Mouse (Mus musculus): Measurements from ENCODE around the gene Swt1. TPM values are rescaled to one million over a fixed set of nuclear protein-coding genes. Genes with fewer than 3 reads are reported as not detected.

The Swt1 gene
- polyA plus RNA-seq, 1 experiment = 21.6 TPM

GRCm38 (mm10) chr1:151450851-151451250, 22.6 kb upstream of the Swt1 start:
- no peak for DNase-seq
- WGBS = 97% methylated on average over 1 of the region's 2 CpGs
- Histone ChIP-seq H3K4me1 (ENCODE audit: control insufficient read depth, insufficient read depth, low read length) (no peaks in the 10 kb centered on the region), H3K27ac (ENCODE audit: insufficient read depth, low read length) (no peak overlapping the region), H3K4me3 (replicated peaks; ENCODE audit: insufficient read depth, low read depth, low read length) (no peak overlapping the region), H3K27me3 (ENCODE audit: control insufficient read depth, insufficient read depth, low read length) (no peaks in the 10 kb centered on the region)
- TF ChIP-seq POLR2A (IDR thresholded peaks at IDR 0.05; ENCODE audit: borderline replicate concordance, insufficient read depth, low read length) = no peak
- no peak for TF ChIP-seq CTCF (IDR thresholded peaks at IDR 0.05; ENCODE audit: borderline replicate concordance, insufficient read depth, low read depth, low read length)

GRCm38 (mm10) chr1:151449866-151450265, 21.6 kb upstream of the Swt1 start:
- H3K27ac ChIP-seq (ENCODE audit: insufficient read depth, low read length) = no peak overlapping the region
- TF ChIP-seq POLR2A (IDR thresholded peaks at IDR 0.05; ENCODE audit: borderline replicate concordance, insufficient read depth, low read length) = no peak
- no peak for TF ChIP-seq CTCF (IDR thresholded peaks at IDR 0.05; ENCODE audit: borderline replicate concordance, insufficient read depth, low read depth, low read length)
- H3K4me3 ChIP-seq (replicated peaks; ENCODE audit: insufficient read depth, low read depth, low read length) = no peak overlapping the region
- no peaks in the 10 kb centered on the region for H3K4me1 ChIP-seq (ENCODE audit: control insufficient read depth, insufficient read depth, low read length)
- H3K27me3 ChIP-seq (ENCODE audit: control insufficient read depth, insufficient read depth, low read length) = no peaks in the 10 kb centered on the region
- DNase-seq = peak; percentile 15 to 56
- WGBS = 17% methylated on average over 10 of the region's 10 CpGs

GRCm38 (mm10) chr1:151435431-151435830, 7.2 kb upstream of the Swt1 start:
- Histone ChIP-seq H3K27me3 (ENCODE audit: control insufficient read depth, insufficient read depth, low read length) (no peaks in the 10 kb centered on the region), H3K4me3 (replicated peaks; ENCODE audit: insufficient read depth, low read depth, low read length) (no peak overlapping the region), H3K4me1 (ENCODE audit: control insufficient read depth, insufficient read depth, low read length) (no peaks in the 10 kb centered on the region), H3K27ac (ENCODE audit: insufficient read depth, low read length) (no peak overlapping the region)
- DNase-seq = no peak
- WGBS = 89% methylated on average over 6 of the region's 6 CpGs
- TF ChIP-seq CTCF (IDR thresholded peaks at IDR 0.05; ENCODE audit: borderline replicate concordance, insufficient read depth, low read depth, low read length) (no peak), POLR2A (IDR thresholded peaks at IDR 0.05; ENCODE audit: borderline replicate concordance, insufficient read depth, low read length) (no peak)

- TF ChIP-seq CTCF (IDR thresholded peaks at IDR 0.05; ENCODE audit: borderline replicate concordance, insufficient read depth, low read depth, low read length) = no peak
- no peak for TF ChIP-seq POLR2A (IDR thresholded peaks at IDR 0.05; ENCODE audit: borderline replicate concordance, insufficient read depth, low read length)
- H3K4me3 ChIP-seq (replicated peaks; ENCODE audit: insufficient read depth, low read depth, low read length) = peak overlapping the region; percentile 87
- H3K27me3 ChIP-seq (ENCODE audit: control insufficient read depth, insufficient read depth, low read length) = no peaks in the 10 kb centered on the region
- no peak overlapping the region for H3K27ac ChIP-seq (ENCODE audit: insufficient read depth, low read length)
- DNase-seq = no peak
- no peaks in the 10 kb centered on the region for H3K4me1 ChIP-seq (ENCODE audit: control insufficient read depth, insufficient read depth, low read length)
- WGBS = 23% methylated on average over 9 of the region's 9 CpGs
Measured at GRCm38 (mm10) chr1:151429316-151429715, 1.1 kb upstream of the Swt1 start.

GRCm38 (mm10) chr1:151427888-151428262, 380 bp downstream of the Swt1 start:
- TF ChIP-seq CTCF (IDR thresholded peaks at IDR 0.05; ENCODE audit: borderline replicate concordance, insufficient read depth, low read depth, low read length) = no peak
- DNase-seq = no peak
- Histone ChIP-seq H3K4me1 (ENCODE audit: control insufficient read depth, insufficient read depth, low read length) (no peaks in the 10 kb centered on the region), H3K4me3 (replicated peaks; ENCODE audit: insufficient read depth, low read depth, low read length) (peak overlapping the region; percentile 72), H3K27me3 (ENCODE audit: control insufficient read depth, insufficient read depth, low read length) (no peaks in the 10 kb centered on the region), H3K27ac (ENCODE audit: insufficient read depth, low read length) (0 out of 2 replicates have a peak overlapping the region, but pooled peaks have one; percentile 17)
- under 1% methylated on average over 26 of the region's 26 CpGs for WGBS

- TF ChIP-seq POLR2A (IDR thresholded peaks at IDR 0.05; ENCODE audit: borderline replicate concordance, insufficient read depth, low read length) = no peak
- no peak for TF ChIP-seq CTCF (IDR thresholded peaks at IDR 0.05; ENCODE audit: borderline replicate concordance, insufficient read depth, low read depth, low read length)
- Histone ChIP-seq H3K27ac (ENCODE audit: insufficient read depth, low read length) (no peak overlapping the region), H3K4me1 (ENCODE audit: control insufficient read depth, insufficient read depth, low read length) (no peaks in the 10 kb centered on the region), H3K27me3 (ENCODE audit: control insufficient read depth, insufficient read depth, low read length) (no peaks in the 10 kb centered on the region), H3K4me3 (replicated peaks; ENCODE audit: insufficient read depth, low read depth, low read length) (no peak overlapping the region)
- WGBS = 35% methylated on average over 7 of the region's 7 CpGs
- DNase-seq = no peak
Measured at GRCm38 (mm10) chr1:151426947-151427600, 1.2 kb downstream of the Swt1 start.

- TF ChIP-seq CTCF (IDR thresholded peaks at IDR 0.05; ENCODE audit: borderline replicate concordance, insufficient read depth, low read depth, low read length) (no peak), POLR2A (IDR thresholded peaks at IDR 0.05; ENCODE audit: borderline replicate concordance, insufficient read depth, low read length) (no peak)
- 88% methylated on average over 3 of the region's 3 CpGs for WGBS
- Histone ChIP-seq H3K4me3 (replicated peaks; ENCODE audit: insufficient read depth, low read depth, low read length) (no peak overlapping the region), H3K4me1 (ENCODE audit: control insufficient read depth, insufficient read depth, low read length) (no peaks in the 10 kb centered on the region), H3K27ac (ENCODE audit: insufficient read depth, low read length) (no peak overlapping the region), H3K27me3 (ENCODE audit: control insufficient read depth, insufficient read depth, low read length) (no peaks in the 10 kb centered on the region)
- DNase-seq = no peak
Measured at GRCm38 (mm10) chr1:151422178-151422577, 6.1 kb downstream of the Swt1 start.

- no peak overlapping the region for H3K4me3 ChIP-seq (replicated peaks; ENCODE audit: insufficient read depth, low read depth, low read length)
- H3K4me1 ChIP-seq (ENCODE audit: control insufficient read depth, insufficient read depth, low read length) = no peaks in the 10 kb centered on the region
- TF ChIP-seq POLR2A (IDR thresholded peaks at IDR 0.05; ENCODE audit: borderline replicate concordance, insufficient read depth, low read length) = no peak
- no peak for TF ChIP-seq CTCF (IDR thresholded peaks at IDR 0.05; ENCODE audit: borderline replicate concordance, insufficient read depth, low read depth, low read length)
- 96% methylated on average over 3 of the region's 3 CpGs for WGBS
- DNase-seq = no peak
- H3K27me3 ChIP-seq (ENCODE audit: control insufficient read depth, insufficient read depth, low read length) = no peaks in the 10 kb centered on the region
- no peak overlapping the region for H3K27ac ChIP-seq (ENCODE audit: insufficient read depth, low read length)
Measured at GRCm38 (mm10) chr1:151409827-151410226, 18.4 kb downstream of the Swt1 start.

Data from cerebellum, adult 2 months (tissue).